Mouse (Mus musculus): ENCODE data around the gene Ccpg1.
A peak's percentile ranks its signal among the peaks of the same experiment; 100 is the strongest.

The Ccpg1 gene

DNA sequence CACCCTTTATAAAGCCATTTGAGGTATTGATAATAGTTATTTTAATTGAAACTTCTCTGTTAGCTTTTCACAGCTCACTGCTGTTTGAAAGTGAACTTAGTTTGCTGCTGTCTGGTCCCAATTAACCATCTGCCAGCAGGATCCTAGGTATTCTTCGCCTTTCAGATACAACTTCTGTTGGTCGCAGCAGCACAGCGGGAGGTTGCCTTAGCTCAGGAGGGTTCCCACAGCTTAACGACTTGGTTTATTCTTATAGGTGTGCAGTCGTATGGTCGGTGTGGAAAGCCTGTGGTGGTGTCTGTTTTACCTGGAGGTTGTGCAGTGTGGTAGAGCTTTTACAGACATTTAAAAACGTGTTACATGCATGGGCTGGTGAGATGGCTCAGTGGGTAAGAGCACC, 11.6 kb downstream of the Ccpg1 start:
- DNase-seq: no peak

DNA sequence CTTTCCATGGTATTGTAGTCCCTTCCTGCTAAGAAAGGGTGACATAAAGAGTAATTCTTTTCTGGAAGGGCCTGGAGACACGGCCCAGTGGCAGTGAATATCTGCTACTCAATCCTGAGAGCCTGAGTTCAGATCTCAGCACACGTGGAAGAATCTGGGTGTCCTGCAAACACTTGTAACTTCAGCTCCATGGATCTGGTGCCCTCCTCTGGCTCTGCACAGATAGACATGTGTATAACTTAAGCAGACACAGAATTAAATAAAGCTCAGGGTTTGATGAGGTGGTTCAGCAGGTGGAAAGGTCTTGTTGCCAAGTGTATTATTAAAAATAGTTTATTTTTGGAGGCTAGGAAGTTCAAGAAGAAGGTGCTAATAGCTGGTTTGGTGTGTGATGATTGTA, 15.3 kb downstream of the Ccpg1 start:
- DNase-seq: no peak

GRCm38 (mm10) chr9:73001314-73002011, 16.2 kb downstream of the Ccpg1 start:
- no peak for DNase-seq

- DNase-seq: no peak
Observed at GRCm38 (mm10) chr9:73002177-73002576, 16.9 kb downstream of the Ccpg1 start.

GRCm38 (mm10) chr9:73004076-73004475, 18.8 kb downstream of the Ccpg1 start:
- DNase-seq: no peak

DNA sequence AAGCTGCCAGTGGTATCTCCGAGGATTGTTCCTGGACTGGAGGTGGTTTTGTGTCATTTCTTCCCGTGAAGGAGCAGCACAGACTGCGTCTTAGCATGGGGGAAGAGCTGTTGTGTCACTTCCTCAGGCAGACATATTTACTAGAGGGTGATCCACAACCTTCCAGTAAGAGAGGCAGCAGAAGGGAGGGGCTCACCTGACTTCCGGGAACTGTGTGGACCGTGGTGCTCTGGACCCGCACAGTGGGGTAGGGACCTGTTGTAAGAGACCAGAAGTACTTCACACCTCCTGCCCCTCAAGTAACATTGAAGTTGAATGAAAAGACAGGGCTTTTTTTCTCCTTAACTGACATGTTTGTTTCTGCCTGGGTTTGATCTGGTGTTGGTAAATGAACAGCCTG, 19.9 kb downstream of the Ccpg1 start:
- no peak for DNase-seq

DNA sequence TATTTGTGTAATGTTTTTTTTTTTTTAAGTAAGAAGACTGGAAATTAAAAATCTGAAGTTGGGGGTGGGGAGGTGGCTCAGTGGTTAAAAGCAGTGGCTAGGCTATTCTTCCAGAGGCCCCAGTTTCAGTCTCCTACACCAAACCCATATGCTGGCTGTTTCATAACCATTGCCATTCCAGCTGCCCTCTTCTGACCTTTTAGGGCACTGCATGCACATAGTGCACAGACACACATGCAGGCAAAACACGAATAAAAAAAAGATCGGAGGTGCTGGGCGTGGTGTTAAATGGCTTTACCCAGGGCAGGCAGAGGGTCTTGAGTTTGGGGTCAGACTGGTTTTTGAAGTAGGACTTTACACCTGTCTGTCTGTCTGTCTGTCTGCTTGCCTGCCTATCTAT, 20.9 kb downstream of the Ccpg1 start:
- DNase-seq: no peak

DNA sequence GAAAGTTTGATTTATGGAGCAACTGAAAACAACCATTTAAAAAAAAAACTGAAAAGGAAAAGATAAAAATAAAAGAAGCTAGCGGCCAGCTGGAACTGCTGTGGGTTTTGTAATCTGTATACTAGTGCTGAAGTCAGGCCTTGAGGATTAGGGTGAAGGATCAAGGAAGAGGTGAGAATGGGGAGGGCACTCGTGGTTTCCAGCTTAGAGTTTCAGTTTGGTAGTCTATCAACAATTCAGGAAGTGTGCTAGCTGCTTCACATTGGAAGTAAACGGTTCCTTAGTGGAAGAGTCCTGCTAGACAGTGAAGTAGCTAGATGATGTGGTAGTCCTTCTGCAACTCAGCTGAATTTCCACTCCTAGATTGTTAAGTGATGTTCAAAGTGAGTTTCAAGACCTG, 23.2 kb downstream of the Ccpg1 start:
- DNase-seq: no peak

GRCm38 (mm10) chr9:73012629-73013028, 27.4 kb downstream of the Ccpg1 start:
- no peak for DNase-seq

- no peak for DNase-seq
Observed at GRCm38 (mm10) chr9:73014724-73015123, 29.5 kb downstream of the Ccpg1 start.

DNA sequence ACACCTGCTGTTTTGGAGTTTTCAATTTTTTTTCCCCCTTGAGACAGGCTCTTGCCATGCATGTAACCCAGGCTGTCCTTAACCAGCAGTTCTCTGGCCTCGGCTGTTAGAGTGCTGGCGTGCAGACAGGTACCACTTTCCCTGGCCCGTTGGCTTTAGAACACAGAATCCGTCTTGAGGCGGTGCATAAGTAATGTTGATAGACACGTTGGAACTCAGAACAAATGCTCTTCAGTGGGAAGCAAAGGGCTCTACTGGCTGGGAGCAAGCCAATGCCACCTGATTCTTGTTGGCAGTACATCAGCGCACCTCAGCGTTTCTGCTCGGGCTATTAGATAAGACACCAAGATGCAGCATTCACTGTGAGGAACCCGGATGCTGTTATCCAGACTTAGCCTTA, 34.6 kb downstream of the Ccpg1 start:
- peak; percentile 49 for DNase-seq

GRCm38 (mm10) chr9:73020566-73021097, 35.4 kb downstream of the Ccpg1 start:
- no peak for DNase-seq

GRCm38 (mm10) chr9:73025818-73026636, 40.8 kb downstream of the Ccpg1 start:
- DNase-seq: no peak

GRCm38 (mm10) chr9:73030443-73030842, 45.2 kb downstream of the Ccpg1 start:
- DNase-seq: no peak

GRCm38 (mm10) chr9:73031421-73031820, 46.2 kb downstream of the Ccpg1 start:
- DNase-seq: peak; percentile 53

GRCm38 (mm10) chr9:73033406-73033805, 48.2 kb downstream of the Ccpg1 start:
- DNase-seq: no peak

- peak; percentile 92 for DNase-seq
Observed at GRCm38 (mm10) chr9:73039222-73039945, 54.2 kb downstream of the Ccpg1 start.

GRCm38 (mm10) chr9:73040080-73040479, 54.9 kb downstream of the Ccpg1 start, which contains the start of gene Pigb:
TSS of gene Pigb (minus strand) at chr9:73040378.
- no peak for DNase-seq

- peak; percentile 92 for DNase-seq
Observed at GRCm38 (mm10) chr9:73044146-73045079, 59.2 kb downstream of the Ccpg1 start, which contains the start of gene Rab27a. TSS of gene Rab27a (plus strand) at chr9:73044854.

DNA sequence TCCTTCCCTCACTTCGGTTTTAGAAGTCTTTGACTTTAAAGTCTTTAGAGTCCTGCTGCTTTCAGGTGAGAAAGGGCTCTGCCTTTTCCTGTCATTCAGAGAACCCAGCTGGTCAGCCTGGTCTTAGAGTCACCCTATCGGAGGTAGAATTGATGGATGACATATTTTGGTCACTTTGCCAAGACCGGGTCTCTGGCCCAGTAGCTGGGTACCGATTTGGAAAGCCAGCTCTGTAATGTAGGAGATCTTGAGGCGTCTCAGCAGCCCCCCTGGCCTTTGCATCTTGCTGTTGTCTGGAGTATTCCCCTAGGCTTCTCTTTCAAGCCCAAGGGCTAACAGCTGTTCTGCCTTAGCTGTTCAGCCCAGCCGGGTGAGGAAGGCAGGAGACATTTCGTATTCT, 60.0 kb downstream of the Ccpg1 start:
- peak; percentile 41 for DNase-seq

GRCm38 (mm10) chr9:73045711-73046110, 60.5 kb downstream of the Ccpg1 start:
- no peak for DNase-seq

- no peak for DNase-seq
Observed at GRCm38 (mm10) chr9:73047906-73048305, 62.7 kb downstream of the Ccpg1 start.
